In the genomic region with DNA sequence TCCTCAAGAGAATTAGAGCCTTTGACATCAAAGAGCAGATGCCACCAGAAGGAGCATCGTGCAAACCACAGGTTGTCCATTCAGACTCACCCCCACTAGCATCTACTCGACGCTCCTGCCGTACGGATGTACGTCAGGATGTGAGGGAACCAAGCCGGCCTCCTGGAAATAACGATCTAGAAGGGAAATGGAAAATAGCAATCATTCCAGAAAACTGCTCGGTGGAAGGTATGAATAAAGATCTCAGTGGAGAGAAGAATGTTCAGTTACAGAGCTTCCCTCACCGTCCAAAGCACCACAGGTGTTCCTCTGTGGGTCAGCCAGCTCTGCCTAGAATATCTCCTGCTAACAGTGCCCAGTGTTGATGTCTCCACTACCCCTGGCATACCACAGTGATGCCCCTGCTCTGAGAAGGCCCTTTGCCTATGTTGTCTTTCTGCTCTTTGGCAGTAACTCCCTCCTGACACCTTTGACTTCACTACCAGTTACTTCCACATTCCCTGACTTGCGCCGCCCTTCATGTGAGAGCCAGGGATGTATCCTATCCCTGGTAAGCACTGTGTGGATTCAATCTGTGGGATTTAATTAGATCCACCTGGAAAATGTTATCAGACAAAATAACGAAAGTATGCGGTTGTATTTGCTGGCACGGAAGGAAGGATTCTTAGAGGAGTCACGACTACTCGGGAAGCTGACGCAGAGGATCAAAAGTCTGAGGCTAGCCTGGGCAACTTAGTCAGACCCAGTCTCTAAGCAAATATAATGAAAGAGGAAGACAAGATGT, we compare ENCODE assay signal across 25 mouse cellular contexts.
DNase-seq lines count a peak whose midpoint lies in the region; ATAC-seq and TF ChIP-seq lines count a peak whose summit lies in the region.
"Had no signal": no experiment of that assay in that cellular context is flagged by ENCODE, and none has a peak within 500 bp of the region (broad histone marks: within the 10 kb centered on the region; RNA-seq: fewer than 3 reads in every experiment).

No protein-coding gene starts in this region.

- peak overlapping the region; percentile 31; the same call in 1 of the 2 replicates for H3K27ac ChIP-seq in gastrocnemius, adult 2 months
- peak overlapping the region; percentile 64; the same call in 1 of the 2 replicates for H3K27ac ChIP-seq in limb, embryonic 13.5 days
- no peak overlapping the region; the same call in 1 of the 2 replicates for H3K27ac ChIP-seq in limb, embryonic 10.5 days
- 0 out of 2 replicates have a peak overlapping the region, but pooled peaks have one; percentile 26 for H3K27ac ChIP-seq in embryonic facial prominence, embryonic 10.5 days (replicated peaks)
- H3K27ac ChIP-seq in limb, embryonic 15.5 days: peak overlapping the region; percentile 57; the same call in 1 of the 2 replicates
- H3K27ac ChIP-seq: heart, embryonic 13.5 days; left cerebral cortex, adult 2 months; liver, embryonic 14.5 days; lung, embryonic 15.5 days; midbrain, embryonic 12.5 days; neural tube, embryonic 12.5 days had no signal

- no peaks in the 10 kb centered on the region for H3K9me3 ChIP-seq in limb, embryonic 13.5 days
- H3K9me3 ChIP-seq in limb, embryonic 10.5 days (replicated peaks): no peaks in the 10 kb centered on the region
- no peaks in the 10 kb centered on the region for H3K9me3 ChIP-seq in embryonic facial prominence, embryonic 10.5 days
- no peaks in the 10 kb centered on the region for H3K9me3 ChIP-seq in limb, embryonic 15.5 days
- H3K9me3 ChIP-seq: G1E; heart, embryonic 13.5 days; lung, embryonic 15.5 days; midbrain, embryonic 12.5 days; neural tube, embryonic 12.5 days had no signal

- WGBS in limb, embryonic 13.5 days: 43% methylated on average over 18 of the region's 18 CpGs
- WGBS in limb, embryonic 10.5 days: 77% methylated on average over 18 of the region's 18 CpGs
- WGBS in embryonic facial prominence, embryonic 10.5 days: 64% methylated on average over 18 of the region's 18 CpGs
- WGBS in limb, embryonic 15.5 days: 39% methylated on average over 18 of the region's 18 CpGs

- H3K4me1 ChIP-seq in limb, embryonic 13.5 days: peaks cover 33% of the 10 kb centered on the region
- H3K4me1 ChIP-seq in limb, embryonic 10.5 days: peaks cover 22% of the 10 kb centered on the region
- peaks cover 37% of the 10 kb centered on the region for H3K4me1 ChIP-seq in embryonic facial prominence, embryonic 10.5 days
- H3K4me1 ChIP-seq in limb, embryonic 15.5 days: peaks cover 16% of the 10 kb centered on the region
- H3K4me1 ChIP-seq: midbrain, embryonic 12.5 days; neural tube, embryonic 12.5 days had no signal

- H3K36me3 ChIP-seq in limb, embryonic 13.5 days: no peaks in the 10 kb centered on the region
- no peaks in the 10 kb centered on the region for H3K36me3 ChIP-seq in limb, embryonic 10.5 days
- no peaks in the 10 kb centered on the region for H3K36me3 ChIP-seq in embryonic facial prominence, embryonic 10.5 days (replicated peaks)
- no peaks in the 10 kb centered on the region for H3K36me3 ChIP-seq in limb, embryonic 15.5 days
- H3K36me3 ChIP-seq: G1E; heart, embryonic 13.5 days; lung, embryonic 15.5 days; midbrain, embryonic 12.5 days; neural tube, embryonic 12.5 days had no signal

- H3K4me3 ChIP-seq in gastrocnemius, adult 2 months: no peak overlapping the region
- H3K4me3 ChIP-seq in limb, embryonic 13.5 days: no peak overlapping the region
- H3K4me3 ChIP-seq in limb, embryonic 10.5 days: no peak overlapping the region
- H3K4me3 ChIP-seq in embryonic facial prominence, embryonic 10.5 days: no peak overlapping the region
- no peak overlapping the region for H3K4me3 ChIP-seq in limb, embryonic 15.5 days
- H3K4me3 ChIP-seq: heart, embryonic 13.5 days; left cerebral cortex, adult 2 months; lung, embryonic 15.5 days; midbrain, embryonic 12.5 days; neural tube, embryonic 12.5 days had no signal

- no peak for ATAC-seq in limb, embryonic 13.5 days (ENCODE audit: low FRiP score, low read depth)
- ATAC-seq in limb, embryonic 15.5 days (ENCODE audit: insufficient number of reproducible peaks, low FRiP score, low TSS enrichment, low read depth): no peak
- ATAC-seq: forebrain, embryonic 16.5 days; hindbrain, embryonic 16.5 days had no signal

- no peak overlapping the region for H3K9ac ChIP-seq in limb, embryonic 13.5 days
- H3K9ac ChIP-seq in limb, embryonic 15.5 days: no peak overlapping the region
- H3K9ac ChIP-seq: heart, embryonic 13.5 days; liver, embryonic 14.5 days; lung, embryonic 15.5 days; midbrain, embryonic 12.5 days; neural tube, embryonic 12.5 days had no signal

- H3K4me2 ChIP-seq in limb, embryonic 13.5 days (replicated peaks): no peak overlapping the region
- H3K4me2 ChIP-seq in limb, embryonic 15.5 days: no peak overlapping the region
- H3K4me2 ChIP-seq: heart, embryonic 13.5 days; lung, embryonic 15.5 days; midbrain, embryonic 12.5 days; neural tube, embryonic 12.5 days had no signal

- no peaks in the 10 kb centered on the region for H3K27me3 ChIP-seq in limb, embryonic 13.5 days
- H3K27me3 ChIP-seq in limb, embryonic 10.5 days (ENCODE audit: low read depth, poor library complexity, severe bottlenecking): no peaks in the 10 kb centered on the region
- no peaks in the 10 kb centered on the region for H3K27me3 ChIP-seq in embryonic facial prominence, embryonic 10.5 days (replicated peaks; ENCODE audit: low read depth, poor library complexity, severe bottlenecking)
- H3K27me3 ChIP-seq in limb, embryonic 15.5 days: no peaks in the 10 kb centered on the region
- H3K27me3 ChIP-seq: lung, embryonic 15.5 days; midbrain, embryonic 12.5 days; neural tube, embryonic 12.5 days had no signal

- DNase-seq in gastrocnemius, adult 2 months: no peak
- no peak for DNase-seq in gastrocnemius, postnatal 25 days
- DNase-seq in limb, embryonic 10.5 days (ENCODE audit: low spot score): no peak
- DNase-seq in embryonic facial prominence, embryonic 10.5 days (ENCODE audit: low spot score): peak; percentile 33
- no peak for DNase-seq in spleen, adult 12 weeks (ENCODE audit: low spot score)
- DNase-seq: adrenal gland, adult 8-10 months; cerebellum, adult 9-10 months; heart, postnatal 4 days; kidney, adult 8-10 months; kidney, postnatal 36 days; layer of hippocampus, adult 9-11 months; lung, postnatal 4 days; right cerebral cortex, postnatal 4 days; thymus, postnatal 36 days had no signal

- intact Hi-C loops in gastrocnemius, adult 2 months (cut with DNase I): no loop called here

- TF ChIP-seq CTCF in gastrocnemius, adult 2 months (IDR thresholded peaks at IDR 0.05): no peak
